Mouse (Mus musculus) heart, postnatal 10 days (tissue): ENCODE data around the gene Gm28051. TPM values are rescaled to one million over a fixed set of nuclear protein-coding genes. Genes with fewer than 3 reads are reported as not detected.

Experiments used
- DNase-seq, 2 experiments: peaks; one replicate each; pipeline ENCODE4 v3.0.0; 2021
- intact Hi-C: fragments of 180-260 bp; cut with DNase I; formaldehyde crosslinking; loops from one replicate; pipeline ENCODE4 v1.15.1; 2025
- total RNA-seq, 2 experiments: library from RNA; stranded (reverse); gene quantifications; 2 replicates each; pipeline ENCODE4 v1.2.3; 2021

Gm28051 gene
- not detected for total RNA-seq

GRCm38 (mm10) chr12:102757689-102758402, at the start of gene Gm28051, which contains the start of the genes Gon7 and Ubr7:
Gene Gm28051, minus strand, starts transcription at chr12:102757765.
Gene Gon7, minus strand, starts transcription at chr12:102757803.
Gene Ubr7, plus strand, starts transcription at chr12:102757967.
- intact Hi-C loops = loop anchor here (1.0 to 5.0 kb wide), 2 partner anchors 15 to 119 kb away; partner anchors contain the start of genes Btbd7, Moap1 and Tmem251
- peak; percentile 98 for DNase-seq

GRCm38 (mm10) chr12:102799528-102799927, 42.0 kb upstream of the Gm28051 start:
- DNase-seq = no peak
- intact Hi-C loops = no loop called here

GRCm38 (mm10) chr12:102787927-102788326, 30.4 kb upstream of the Gm28051 start:
- intact Hi-C loops = no loop called here

GRCm38 (mm10) chr12:102785593-102785985, 28.0 kb upstream of the Gm28051 start:
- no peak for DNase-seq
- intact Hi-C loops = no loop called here

More at GRCm38 (mm10) chr12:102787927-102788326, 30.4 kb upstream of the Gm28051 start:
- DNase-seq = no peak

GRCm38 (mm10) chr12:102784899-102785592, 27.5 kb upstream of the Gm28051 start:
- intact Hi-C loops = no loop called here
- no peak for DNase-seq

GRCm38 (mm10) chr12:102782841-102783240, 25.3 kb upstream of the Gm28051 start:
- intact Hi-C loops = no loop called here
- DNase-seq = no peak

- peak in 1 of 2 experiments; percentile 19 for DNase-seq
Measured at GRCm38 (mm10) chr12:102779452-102779851, 21.9 kb upstream of the Gm28051 start.

GRCm38 (mm10) chr12:102778151-102778550, 20.6 kb upstream of the Gm28051 start:
- DNase-seq = no peak

More at GRCm38 (mm10) chr12:102779452-102779851, 21.9 kb upstream of the Gm28051 start:
- intact Hi-C loops = no loop called here

GRCm38 (mm10) chr12:102776035-102776434, 18.5 kb upstream of the Gm28051 start:
- no peak for DNase-seq
- intact Hi-C loops = no loop called here

More at GRCm38 (mm10) chr12:102778151-102778550, 20.6 kb upstream of the Gm28051 start:
- intact Hi-C loops = no loop called here

GRCm38 (mm10) chr12:102772676-102773075, 15.1 kb upstream of the Gm28051 start:
- intact Hi-C loops = no loop called here
- no peak for DNase-seq

GRCm38 (mm10) chr12:102771601-102772000, 14.0 kb upstream of the Gm28051 start:
- DNase-seq = no peak
- intact Hi-C loops = no loop called here

GRCm38 (mm10) chr12:102769000-102769399, 11.4 kb upstream of the Gm28051 start:
- DNase-seq = peak in 1 of 2 experiments; percentile 30
- intact Hi-C loops = no loop called here

- intact Hi-C loops = no loop called here
- no peak for DNase-seq
Measured at GRCm38 (mm10) chr12:102763696-102764095, 6.1 kb upstream of the Gm28051 start.

- DNase-seq = no peak
- intact Hi-C loops = no loop called here
Measured at GRCm38 (mm10) chr12:102761668-102762067, 4.1 kb upstream of the Gm28051 start.

- intact Hi-C loops = loop anchor here (5.0 kb wide), 1 partner anchor 118 kb away; the partner anchor contains the start of gene Btbd7
- peak; percentile 19 to 36 for DNase-seq
Measured at GRCm38 (mm10) chr12:102758936-102759335, 1.4 kb upstream of the Gm28051 start.

- intact Hi-C loops = loop anchor here (5.0 kb wide), 1 partner anchor 119 kb away; the partner anchor contains the start of gene Btbd7
- DNase-seq = no peak
Measured at GRCm38 (mm10) chr12:102758403-102758756, 815 bp upstream of the Gm28051 start, which contains the start of gene Gm20604. Gene Gm20604, minus strand, starts transcription at chr12:102758672.

- intact Hi-C loops = loop anchor here (1.0 to 5.0 kb wide), 2 partner anchors 14 to 120 kb away; partner anchors contain the start of genes Btbd7, Moap1 and Tmem251
- DNase-seq = no peak
Measured at GRCm38 (mm10) chr12:102757055-102757688, 393 bp downstream of the Gm28051 start.

GRCm38 (mm10) chr12:102756304-102756703, 1.3 kb downstream of the Gm28051 start:
- DNase-seq = no peak

GRCm38 (mm10) chr12:102748256-102748655, 9.3 kb downstream of the Gm28051 start:
- no peak for DNase-seq
- intact Hi-C loops = no loop called here

More at GRCm38 (mm10) chr12:102756304-102756703, 1.3 kb downstream of the Gm28051 start:
- intact Hi-C loops = loop anchor here (5.0 kb wide), 1 partner anchor 121 kb away; the partner anchor contains the start of gene Btbd7

GRCm38 (mm10) chr12:102744839-102745238, 12.7 kb downstream of the Gm28051 start:
- no peak for DNase-seq
- intact Hi-C loops = loop anchor here (5.0 kb wide), 1 partner anchor 132 kb away; the partner anchor contains the start of gene Btbd7
